Mouse (Mus musculus) spleen, adult 12 weeks (tissue): Measurements from ENCODE around the gene Lmntd1.

Experiments used
- DNase-seq: peaks from one replicate; pipeline ENCODE4 v3.0.0; 2022; ENCODE audit warnings: low spot score

Gene Lmntd1

GRCm38 (mm10) chr6:145557059-145557992, 56.8 kb downstream of the Lmntd1 start:
- DNase-seq = no peak

GRCm38 (mm10) chr6:145553226-145553625, 60.9 kb downstream of the Lmntd1 start:
- DNase-seq = no peak

- no peak for DNase-seq
Observed at GRCm38 (mm10) chr6:145552817-145553216, 61.3 kb downstream of the Lmntd1 start.

GRCm38 (mm10) chr6:145550993-145551392, 63.1 kb downstream of the Lmntd1 start:
- DNase-seq = no peak

GRCm38 (mm10) chr6:145545927-145546641, 68.0 kb downstream of the Lmntd1 start:
- no peak for DNase-seq

- no peak for DNase-seq
Observed at GRCm38 (mm10) chr6:145544838-145545237, 69.3 kb downstream of the Lmntd1 start.

- DNase-seq = no peak
Observed at GRCm38 (mm10) chr6:145544304-145544703, 69.8 kb downstream of the Lmntd1 start.

GRCm38 (mm10) chr6:145539568-145539859, 74.6 kb downstream of the Lmntd1 start:
- DNase-seq = no peak

GRCm38 (mm10) chr6:145538787-145539567, 75.1 kb downstream of the Lmntd1 start:
- DNase-seq = no peak

GRCm38 (mm10) chr6:145530464-145530863, 83.7 kb downstream of the Lmntd1 start:
- DNase-seq = no peak

- DNase-seq = no peak
Observed at GRCm38 (mm10) chr6:145523337-145523736, 90.8 kb downstream of the Lmntd1 start.

GRCm38 (mm10) chr6:145522617-145523016, 91.5 kb downstream of the Lmntd1 start:
- no peak for DNase-seq

GRCm38 (mm10) chr6:145517002-145517401, 97.1 kb downstream of the Lmntd1 start:
- DNase-seq = no peak

GRCm38 (mm10) chr6:145515859-145516581, 98.1 kb downstream of the Lmntd1 start:
- no peak for DNase-seq

- no peak for DNase-seq
Observed at GRCm38 (mm10) chr6:145511265-145511664, 102.9 kb downstream of the Lmntd1 start.

- DNase-seq = no peak
Observed at GRCm38 (mm10) chr6:145508828-145509227, 105.3 kb downstream of the Lmntd1 start.

- no peak for DNase-seq
Observed at GRCm38 (mm10) chr6:145501751-145502150, 112.4 kb downstream of the Lmntd1 start.

GRCm38 (mm10) chr6:145499574-145500546, 114.3 kb downstream of the Lmntd1 start:
- DNase-seq = no peak

- no peak for DNase-seq
Observed at GRCm38 (mm10) chr6:145495731-145496130, 118.4 kb downstream of the Lmntd1 start.

GRCm38 (mm10) chr6:145488251-145488650, 125.9 kb downstream of the Lmntd1 start:
- no peak for DNase-seq
